Mouse (Mus musculus) hindbrain, embryonic 12.5 days (tissue): ENCODE measurements at regions not wholly inside any gene's neighbourhood (a gene's known extent, or its start where the extent isn't known, plus 50 kb on each side); places are given as distances from the start of the nearest gene placed in this dataset.

ENCODE experiments used
- ATAC-seq: fragments of 200-750 bp; cut with Nextera tagmentation; 2 replicates; pipeline ENCODE4 v1.8.0; 2017; ENCODE audit warnings: moderate TSS enrichment; ENCODE audit not compliant: low FRiP score
- H3K27ac ChIP-seq: fragments of 300-500 bp; sonication (generic); 2 replicates; pipeline ENCODE4 v1.5.1; 2016; ENCODE audit warnings: mild to moderate bottlenecking
- H3K27me3 ChIP-seq: fragments of 300-500 bp; sonication (generic); 2 replicates; pipeline ENCODE4 v1.6.1; 2016; ENCODE audit warnings: mild to moderate bottlenecking
- H3K36me3 ChIP-seq: fragments of 300-500 bp; sonication (generic); 2 replicates; pipeline ENCODE4 v1.6.1; 2016; ENCODE audit warnings: mild to moderate bottlenecking
- H3K4me1 ChIP-seq: fragments of 300-500 bp; sonication (generic); 2 replicates; pipeline ENCODE4 v1.6.1; 2016
- H3K4me2 ChIP-seq: fragments of 300-500 bp; sonication (generic); replicated peaks from 2 replicates; pipeline ENCODE4 v1.6.1; 2016; ENCODE audit warnings: mild to moderate bottlenecking
- H3K4me3 ChIP-seq: fragments of 300-500 bp; sonication (generic); 2 replicates; pipeline ENCODE4 v1.5.1; 2016; ENCODE audit warnings: mild to moderate bottlenecking
- H3K9ac ChIP-seq: fragments of 300-500 bp; sonication (generic); 2 replicates; pipeline ENCODE4 v1.6.1; 2016; ENCODE audit warnings: mild to moderate bottlenecking, moderate library complexity
- H3K9me3 ChIP-seq: fragments of 300-500 bp; sonication (generic); replicated peaks from 2 replicates; pipeline ENCODE4 v1.6.1; 2016; ENCODE audit warnings: mild to moderate bottlenecking
- WGBS: fragments of 180-500 bp; shearing (Covaris S2); methylation state at CpG from one replicate; pipeline ENCODE4 v1.1.7; 2016; 5-methylcytosine and 5-hydroxymethylcytosine counted together

DNA sequence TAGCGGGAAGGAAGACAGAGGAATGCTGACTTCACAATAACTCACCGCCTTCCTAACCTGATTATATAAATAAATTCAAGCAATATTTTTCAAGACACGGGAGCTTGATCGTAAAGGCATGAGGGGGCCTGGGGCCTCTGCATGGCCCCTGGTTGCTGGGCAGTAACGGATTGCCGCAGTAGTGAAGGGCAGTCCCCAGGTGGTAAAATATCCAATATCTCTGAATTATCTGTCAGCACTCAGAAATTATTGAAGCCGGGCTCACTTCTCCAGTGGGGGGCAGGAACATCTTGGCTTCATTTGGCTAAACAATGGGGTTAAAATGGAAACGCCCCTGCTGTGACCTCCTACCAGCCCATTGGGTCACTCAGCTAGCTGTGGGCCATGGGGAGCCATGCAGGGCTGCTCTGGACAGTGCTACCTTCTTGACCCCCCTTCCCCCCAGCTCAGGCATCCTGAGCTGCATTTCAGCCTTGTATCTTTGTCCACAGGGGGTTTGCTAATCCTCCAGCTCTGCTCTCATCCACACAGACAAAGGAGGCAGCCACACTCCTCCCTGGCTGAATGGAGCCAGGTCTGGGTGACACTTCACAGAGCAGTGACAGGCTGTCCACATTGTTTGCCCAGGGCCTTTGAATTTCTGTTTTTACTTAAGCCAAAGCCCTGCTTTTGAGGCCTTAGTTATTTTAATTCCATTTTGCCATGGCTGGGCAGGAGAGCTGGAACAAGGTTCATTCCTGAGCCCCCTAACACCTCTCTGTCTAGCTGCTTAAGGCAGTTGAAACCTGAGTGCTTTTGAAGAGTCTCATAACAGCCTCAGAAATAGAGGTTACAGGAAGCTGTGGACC, 267.2 kb upstream of the N4bp1 start:
- Histone ChIP-seq H3K27me3 (peaks cover 9% of the 10 kb centered on the region), H3K4me3 (no peak overlapping the region), H3K4me2 (no peak overlapping the region), H3K4me1 (peaks cover 10% of the 10 kb centered on the region), H3K9ac (no peak overlapping the region), H3K9me3 (no peaks in the 10 kb centered on the region), H3K27ac (peak overlapping the region; percentile 79), H3K36me3 (no peaks in the 10 kb centered on the region)
- 12% methylated on average over 8 of the region's 8 CpGs for WGBS
- ATAC-seq = peak; percentile 66

DNA sequence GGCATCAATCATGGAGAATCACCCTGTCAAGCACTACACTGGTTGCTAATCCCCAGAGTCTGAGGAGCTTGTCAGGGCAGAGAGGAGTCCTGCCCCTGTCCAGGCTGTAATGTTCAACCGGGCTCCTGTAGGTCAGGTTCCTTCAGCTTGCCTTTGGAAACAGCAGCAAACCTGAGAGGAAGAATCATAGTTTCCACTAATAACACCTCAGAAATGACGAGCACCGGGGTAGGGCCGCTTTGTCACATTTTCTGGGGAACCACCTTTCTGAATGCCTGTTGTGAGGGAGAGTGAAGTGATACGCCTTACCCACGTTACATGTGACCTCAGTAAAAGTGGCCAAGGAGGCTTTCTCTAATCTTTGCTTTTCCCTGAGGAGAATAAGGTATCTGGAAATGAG, 263.8 kb upstream of the N4bp1 start:
- Histone ChIP-seq H3K9me3 (no peaks in the 10 kb centered on the region; the same call in 1 of the 2 replicates), H3K4me1 (peaks cover 10% of the 10 kb centered on the region), H3K36me3 (no peaks in the 10 kb centered on the region), H3K4me3 (no peak overlapping the region), H3K27me3 (no peaks in the 10 kb centered on the region), H3K27ac (no peak overlapping the region), H3K9ac (no peak overlapping the region), H3K4me2 (no peak overlapping the region)
- ATAC-seq = no peak
- 88% methylated on average over 6 of the region's 6 CpGs for WGBS

DNA sequence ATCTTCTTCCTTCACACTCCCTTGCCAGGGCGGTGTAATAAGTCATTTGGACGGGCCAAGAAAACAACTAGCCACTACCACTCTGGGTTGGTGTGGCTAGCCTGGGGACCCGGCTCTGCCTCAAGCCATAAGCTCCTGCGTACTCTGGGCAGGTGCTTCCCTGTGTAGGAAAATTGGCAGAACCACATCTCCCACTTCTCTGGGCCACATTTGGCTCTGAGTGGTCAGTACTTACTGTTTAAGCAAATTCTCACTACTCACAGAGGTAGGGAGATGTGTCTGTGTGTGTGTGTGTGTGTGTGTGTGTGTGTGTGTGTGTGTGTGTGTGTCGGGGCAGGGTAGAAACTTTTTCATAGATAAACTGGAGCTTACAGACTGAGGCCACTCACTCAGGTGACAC, 262.6 kb upstream of the N4bp1 start:
- Histone ChIP-seq H3K4me2 (no peak overlapping the region), H3K9ac (no peak overlapping the region), H3K9me3 (no peaks in the 10 kb centered on the region; the same call in 1 of the 2 replicates), H3K27ac (no peak overlapping the region), H3K36me3 (no peaks in the 10 kb centered on the region), H3K27me3 (no peaks in the 10 kb centered on the region), H3K4me1 (peaks cover 8% of the 10 kb centered on the region), H3K4me3 (no peak overlapping the region)
- no peak for ATAC-seq
- WGBS = 79% methylated on average over 5 of the region's 5 CpGs

DNA sequence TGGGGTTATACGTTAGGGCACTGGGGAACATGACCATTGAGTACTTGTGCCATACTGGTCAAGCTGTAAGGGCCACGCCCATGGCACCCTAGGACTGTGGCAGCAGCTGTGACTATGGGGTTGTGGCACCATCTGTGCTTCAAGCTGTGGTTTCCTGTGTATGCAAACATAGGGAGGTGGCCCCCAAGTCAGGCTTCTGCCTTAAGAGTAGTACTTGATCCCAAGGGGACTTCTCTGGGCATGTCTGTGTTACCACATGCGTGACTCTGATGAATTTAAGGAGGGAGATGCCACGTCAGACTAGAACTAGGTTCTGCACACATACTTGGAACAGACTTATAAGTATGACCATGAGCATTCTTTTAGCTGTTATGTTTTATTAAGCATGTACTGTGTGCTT, 252.4 kb upstream of the N4bp1 start:
- Histone ChIP-seq H3K27ac (no peak overlapping the region), H3K27me3 (no peaks in the 10 kb centered on the region), H3K9ac (no peak overlapping the region), H3K4me1 (no peaks in the 10 kb centered on the region), H3K4me2 (no peak overlapping the region), H3K4me3 (no peak overlapping the region), H3K36me3 (no peaks in the 10 kb centered on the region), H3K9me3 (no peaks in the 10 kb centered on the region)
- ATAC-seq = no peak
- 88% methylated on average over 4 of the region's 4 CpGs for WGBS

DNA sequence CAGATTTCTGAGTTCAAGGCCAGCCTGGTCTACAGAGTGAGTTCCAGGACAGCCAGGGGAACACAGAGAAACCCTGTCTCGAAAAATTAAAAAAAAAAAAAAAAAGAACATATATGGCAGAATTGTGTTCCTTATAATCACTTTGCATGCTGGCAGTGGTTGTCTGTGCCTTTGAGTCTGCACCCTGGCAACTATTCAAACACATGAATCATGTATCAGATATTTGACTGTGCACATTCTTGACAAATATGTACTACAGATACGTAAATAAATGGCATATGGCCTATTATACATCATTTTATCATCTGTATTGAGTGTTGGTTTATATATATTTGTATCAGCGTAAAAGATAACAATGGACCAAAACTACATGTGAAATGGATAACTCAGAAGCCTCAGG, 246.7 kb upstream of the N4bp1 start:
- no peaks in the 10 kb centered on the region for H3K9me3 ChIP-seq
- no peaks in the 10 kb centered on the region for H3K27me3 ChIP-seq
- no peak overlapping the region for H3K27ac ChIP-seq
- 83% methylated on average over 3 of the region's 3 CpGs for WGBS
- H3K36me3 ChIP-seq = no peaks in the 10 kb centered on the region
- H3K4me1 ChIP-seq = peaks cover 3% of the 10 kb centered on the region; the same call in 1 of the 2 replicates
- no peak for ATAC-seq
- no peak overlapping the region for H3K9ac ChIP-seq
- H3K4me2 ChIP-seq = no peak overlapping the region
- no peak overlapping the region for H3K4me3 ChIP-seq

DNA sequence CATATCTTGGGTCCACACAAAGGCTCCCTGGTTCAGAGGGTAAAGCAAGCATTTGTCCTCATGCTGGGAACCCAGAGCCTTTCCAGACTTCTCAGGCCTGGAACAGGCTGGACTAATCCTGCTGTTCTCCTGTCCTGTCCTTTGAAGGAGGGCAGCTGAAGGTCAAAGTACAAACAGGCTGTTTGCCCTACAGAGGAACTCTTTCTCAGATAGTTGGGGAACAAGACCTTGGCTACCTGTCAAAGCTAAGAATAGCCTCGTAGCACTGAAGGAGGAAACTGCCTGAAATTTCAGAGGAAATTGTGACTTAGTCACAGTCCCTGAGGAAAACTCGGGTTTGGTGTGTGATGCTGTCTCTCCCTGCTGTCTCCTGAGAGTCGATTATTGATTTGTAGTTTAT, 245.6 kb upstream of the N4bp1 start:
- Histone ChIP-seq H3K27ac (no peak overlapping the region), H3K4me3 (no peak overlapping the region), H3K4me1 (peaks cover 3% of the 10 kb centered on the region; the same call in 1 of the 2 replicates), H3K9me3 (no peaks in the 10 kb centered on the region), H3K9ac (no peak overlapping the region), H3K27me3 (no peaks in the 10 kb centered on the region), H3K36me3 (no peaks in the 10 kb centered on the region), H3K4me2 (no peak overlapping the region)
- WGBS = 57% methylated on average over 3 of the region's 3 CpGs
- no peak for ATAC-seq

DNA sequence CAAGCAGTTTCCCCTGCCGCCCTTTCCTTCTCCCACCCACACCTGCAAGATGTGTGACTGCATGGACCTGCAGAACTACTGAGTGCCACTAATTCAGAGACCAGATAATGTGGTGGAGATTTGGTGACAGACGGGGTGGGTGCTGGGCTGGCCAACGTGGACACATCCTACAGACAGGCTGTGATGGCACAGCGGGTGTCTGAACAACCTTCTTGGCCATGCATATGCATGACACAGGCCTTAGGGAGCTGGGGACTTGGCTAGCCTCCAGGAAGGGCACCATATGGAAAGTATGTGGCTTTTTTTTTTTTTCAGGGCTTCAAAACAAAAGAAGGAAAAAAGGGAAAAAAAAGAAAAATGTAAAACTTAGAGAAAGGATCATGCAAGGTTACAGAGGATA, 243.5 kb upstream of the N4bp1 start:
- Histone ChIP-seq H3K27ac (no peak overlapping the region), H3K4me1 (peaks cover 3% of the 10 kb centered on the region; the same call in 1 of the 2 replicates), H3K9ac (no peak overlapping the region), H3K4me3 (no peak overlapping the region), H3K36me3 (no peaks in the 10 kb centered on the region), H3K27me3 (peaks cover 3% of the 10 kb centered on the region; the same call in 1 of the 2 replicates), H3K9me3 (no peaks in the 10 kb centered on the region), H3K4me2 (no peak overlapping the region)
- 52% methylated on average over 4 of the region's 4 CpGs for WGBS
- ATAC-seq = peak; percentile 68; the same call in 1 of the 2 replicates

DNA sequence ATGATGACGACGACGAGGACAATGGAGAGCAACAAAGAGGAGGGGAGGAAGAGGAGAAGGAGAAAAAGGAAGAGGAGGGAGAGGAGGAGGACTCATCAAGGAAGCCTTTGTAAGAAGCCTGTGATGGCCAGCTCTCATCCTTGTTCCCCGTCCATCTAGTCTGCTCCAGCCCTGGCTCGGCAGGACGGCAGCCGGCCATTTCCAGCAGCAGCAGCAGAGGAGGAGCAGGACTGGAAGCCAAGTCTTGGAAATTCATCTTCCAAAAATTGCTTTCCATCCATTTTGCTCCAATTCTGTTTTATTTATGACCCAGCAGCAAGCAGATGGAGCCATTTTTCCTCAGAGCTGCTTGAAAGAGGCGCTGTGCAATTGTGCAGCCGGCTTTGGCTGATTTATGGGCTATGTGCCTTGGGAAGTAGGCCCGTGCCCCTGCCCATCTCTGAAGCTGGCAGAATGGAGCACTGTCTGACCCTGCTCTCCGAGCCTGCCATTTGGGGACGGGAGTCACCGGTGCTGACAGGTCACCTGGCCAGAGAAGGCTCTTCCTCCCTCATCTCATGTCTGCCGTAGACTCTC, 231.2 kb upstream of the N4bp1 start:
- WGBS = 81% methylated on average over 14 of the region's 14 CpGs
- H3K36me3 ChIP-seq = no peaks in the 10 kb centered on the region
- H3K4me2 ChIP-seq = no peak overlapping the region
- H3K4me3 ChIP-seq = no peak overlapping the region
- no peak for ATAC-seq
- peaks cover 5% of the 10 kb centered on the region for H3K4me1 ChIP-seq
- H3K27me3 ChIP-seq = no peaks in the 10 kb centered on the region; the same call in 1 of the 2 replicates
- H3K27ac ChIP-seq = 0 out of 2 replicates have a peak overlapping the region, but pooled peaks have one; percentile 4
- H3K9ac ChIP-seq = no peak overlapping the region
- no peaks in the 10 kb centered on the region for H3K9me3 ChIP-seq

DNA sequence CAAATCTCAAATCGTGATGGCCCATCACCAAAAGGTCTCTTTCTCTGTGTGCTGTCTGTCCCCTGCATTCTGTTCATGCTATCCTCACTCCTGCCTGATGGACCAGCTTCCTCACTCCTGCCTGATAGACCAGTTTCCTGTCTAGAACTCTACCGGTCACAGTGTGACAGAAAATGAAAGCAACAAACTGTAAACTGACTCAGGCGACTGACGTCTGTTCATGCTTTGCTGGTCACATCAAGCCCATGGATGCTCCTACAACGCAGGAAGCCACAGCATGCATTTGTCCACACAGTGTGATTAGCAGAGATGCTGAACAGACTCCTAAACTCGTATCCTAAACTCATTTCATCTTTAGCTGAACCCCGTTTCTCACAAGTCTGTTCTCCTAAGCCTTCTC, 227.3 kb upstream of the N4bp1 start:
- WGBS = 84% methylated on average over 7 of the region's 7 CpGs
- no peak overlapping the region for H3K4me3 ChIP-seq
- ATAC-seq = no peak

DNA sequence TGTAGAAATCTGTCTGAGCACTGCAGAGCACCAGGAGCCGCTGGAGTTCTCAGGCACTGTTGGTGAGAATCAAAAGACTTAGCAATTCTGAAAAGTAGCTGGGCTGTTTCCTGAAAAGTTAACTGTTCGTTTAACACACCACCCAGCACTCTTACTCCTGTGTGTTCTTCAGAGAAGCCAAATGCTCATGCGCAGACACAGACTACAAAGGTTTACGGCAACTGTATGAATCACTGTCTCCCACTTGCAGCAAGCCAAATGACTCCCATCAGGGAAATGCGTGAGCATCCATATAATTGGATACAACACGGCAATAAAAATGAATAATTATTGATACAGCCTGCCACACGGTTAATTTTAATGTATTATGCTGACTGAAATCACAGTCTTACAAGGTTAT, 220.0 kb upstream of the N4bp1 start:
- no peak for ATAC-seq
- no peak overlapping the region for H3K4me3 ChIP-seq
- H3K4me2 ChIP-seq = no peak overlapping the region
- no peak overlapping the region for H3K27ac ChIP-seq
- no peak overlapping the region for H3K9ac ChIP-seq
- no peaks in the 10 kb centered on the region for H3K27me3 ChIP-seq
- H3K9me3 ChIP-seq = no peaks in the 10 kb centered on the region
- H3K4me1 ChIP-seq = peaks cover 5% of the 10 kb centered on the region; the same call in 1 of the 2 replicates
- WGBS = 63% methylated on average over 7 of the region's 7 CpGs
- no peaks in the 10 kb centered on the region for H3K36me3 ChIP-seq

More for the DNA sequence above, 227.3 kb upstream of the N4bp1 start:
- H3K27ac ChIP-seq = no peak overlapping the region
- H3K9ac ChIP-seq = no peak overlapping the region
- no peaks in the 10 kb centered on the region for H3K4me1 ChIP-seq
- no peaks in the 10 kb centered on the region for H3K9me3 ChIP-seq
- no peaks in the 10 kb centered on the region for H3K36me3 ChIP-seq
- H3K27me3 ChIP-seq = no peaks in the 10 kb centered on the region; the same call in 1 of the 2 replicates
- H3K4me2 ChIP-seq = no peak overlapping the region

DNA sequence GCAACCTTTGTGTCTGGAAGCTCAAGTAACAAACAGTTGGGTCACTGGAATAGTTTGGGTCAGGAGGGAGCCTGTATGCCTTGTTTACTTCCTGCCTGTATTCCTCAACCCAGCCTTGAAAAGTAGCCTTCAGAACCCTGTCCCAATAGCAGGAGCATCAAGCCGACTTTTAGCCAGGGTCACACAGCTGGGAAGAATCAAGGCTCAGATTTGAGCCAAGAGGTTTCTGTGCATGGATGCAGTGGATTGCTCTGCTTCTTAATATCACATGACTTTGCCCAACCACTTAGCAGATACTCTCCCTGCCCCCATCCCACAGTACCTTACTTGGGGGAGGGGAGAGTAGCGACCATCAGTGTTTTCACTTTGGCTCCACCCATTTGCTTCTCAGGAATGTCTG, 210.2 kb upstream of the N4bp1 start:
- Histone ChIP-seq H3K4me2 (no peak overlapping the region), H3K4me3 (no peak overlapping the region), H3K9ac (no peak overlapping the region), H3K27me3 (no peaks in the 10 kb centered on the region), H3K9me3 (no peaks in the 10 kb centered on the region), H3K4me1 (peaks cover 4% of the 10 kb centered on the region; the same call in 1 of the 2 replicates), H3K27ac (no peak overlapping the region), H3K36me3 (no peaks in the 10 kb centered on the region)
- no peak for ATAC-seq
- 66% methylated on average over 2 of the region's 2 CpGs for WGBS

DNA sequence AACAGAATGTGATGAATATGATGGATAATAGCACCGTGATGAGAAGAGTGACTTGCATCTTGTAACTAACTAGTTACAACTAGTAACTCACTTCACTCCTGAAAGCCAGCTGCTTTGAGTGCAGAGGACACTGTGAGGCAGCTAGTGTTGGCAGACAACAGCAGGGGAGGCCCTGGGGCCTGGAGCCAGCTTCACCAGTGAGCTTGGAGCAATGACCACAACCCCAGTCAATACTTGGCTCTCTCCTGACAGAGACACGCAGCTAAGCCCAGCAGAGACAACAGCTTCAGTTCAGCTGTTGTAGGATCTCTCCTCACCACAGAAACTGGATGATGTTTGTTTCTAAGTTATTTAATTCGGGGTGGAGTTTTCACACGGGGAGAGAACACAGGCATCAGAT, 209.6 kb upstream of the N4bp1 start:
- no peak overlapping the region for H3K9ac ChIP-seq
- H3K4me2 ChIP-seq = no peak overlapping the region
- 78% methylated on average over 4 of the region's 4 CpGs for WGBS
- no peaks in the 10 kb centered on the region for H3K27me3 ChIP-seq
- no peak overlapping the region for H3K27ac ChIP-seq
- no peak for ATAC-seq
- H3K9me3 ChIP-seq = no peaks in the 10 kb centered on the region
- peaks cover 4% of the 10 kb centered on the region; the same call in 1 of the 2 replicates for H3K4me1 ChIP-seq
- H3K36me3 ChIP-seq = no peaks in the 10 kb centered on the region
- H3K4me3 ChIP-seq = no peak overlapping the region
